Mouse (Mus musculus): Measurements from ENCODE around the gene Spink8. TPM values are rescaled to one million over a fixed set of nuclear protein-coding genes. Genes with fewer than 3 reads are reported as not detected.

Gene Spink8
- polyA plus RNA-seq, 1 experiment: 35.6 TPM

GRCm38 (mm10) chr9:109833088-109833412, 21.0 kb downstream of the Spink8 start:
- 3% methylated on average over 6 of the region's 6 CpGs for WGBS
- no peak for DNase-seq
- TF ChIP-seq POLR2A (IDR thresholded peaks at IDR 0.05; ENCODE audit: low read depth, low read length) (no peak), CTCF (conservative IDR thresholded peaks at IDR 0.05; ENCODE audit: insufficient read depth, insufficient read length, low read depth, low read length) (no peak)
- no peaks in the 10 kb centered on the region for H3K27me3 ChIP-seq (replicated peaks; ENCODE audit: control insufficient read depth, insufficient read depth, low read length)
- H3K4me1 ChIP-seq (ENCODE audit: control insufficient read depth, insufficient read depth, low read length): 0 out of 2 replicates have a peak, but pooled peaks cover 4% of the 10 kb centered on the region
- no peak overlapping the region for H3K27ac ChIP-seq (ENCODE audit: insufficient read depth, low read depth, low read length)
- peak overlapping the region; percentile 78 for H3K4me3 ChIP-seq (ENCODE audit: insufficient read depth, low read depth, low read length)
- H3K36me3 ChIP-seq (ENCODE audit: control insufficient read depth, insufficient read depth, low read length): no peaks in the 10 kb centered on the region

GRCm38 (mm10) chr9:109849312-109849758, 37.3 kb downstream of the Spink8 start, which contains the start of gene Camp:
Gene Camp, minus strand, starts transcription at chr9:109849617.
- Histone ChIP-seq H3K4me3 (ENCODE audit: insufficient read depth, low read depth, low read length) (no peak within 1 kb of the TSS), H3K36me3 (ENCODE audit: control insufficient read depth, insufficient read depth, low read length) (no peaks in the 10 kb centered on the region), H3K27me3 (replicated peaks; ENCODE audit: control insufficient read depth, insufficient read depth, low read length) (no peaks in the 10 kb centered on the region), H3K27ac (ENCODE audit: insufficient read depth, low read depth, low read length) (no peak within 1 kb of the TSS), H3K4me1 (ENCODE audit: control insufficient read depth, insufficient read depth, low read length) (no peaks in the 10 kb centered on the region)
- DNase-seq: peak; percentile 43
- TF ChIP-seq CTCF (conservative IDR thresholded peaks at IDR 0.05; ENCODE audit: insufficient read depth, insufficient read length, low read depth, low read length): no peak
- no peak for TF ChIP-seq POLR2A (IDR thresholded peaks at IDR 0.05; ENCODE audit: low read depth, low read length)
- WGBS: 49% methylated on average over 6 of the region's 6 CpGs

- Histone ChIP-seq H3K27me3 (replicated peaks; ENCODE audit: control insufficient read depth, insufficient read depth, low read length) (no peaks in the 10 kb centered on the region), H3K27ac (ENCODE audit: insufficient read depth, low read depth, low read length) (no peak overlapping the region), H3K36me3 (ENCODE audit: control insufficient read depth, insufficient read depth, low read length) (no peaks in the 10 kb centered on the region), H3K4me3 (ENCODE audit: insufficient read depth, low read depth, low read length) (no peak overlapping the region), H3K4me1 (ENCODE audit: control insufficient read depth, insufficient read depth, low read length) (no peaks in the 10 kb centered on the region)
- 86% methylated on average over 5 of the region's 5 CpGs for WGBS
- TF ChIP-seq POLR2A (IDR thresholded peaks at IDR 0.05; ENCODE audit: low read depth, low read length) (no peak), CTCF (conservative IDR thresholded peaks at IDR 0.05; ENCODE audit: insufficient read depth, insufficient read length, low read depth, low read length) (no peak)
- DNase-seq: no peak
These were observed 38.0 kb downstream of the Spink8 start for GRCm38 (mm10) chr9:109850099-109850498.

GRCm38 (mm10) chr9:109854341-109854740, 42.3 kb downstream of the Spink8 start:
- Histone ChIP-seq H3K27ac (ENCODE audit: insufficient read depth, low read depth, low read length) (no peak overlapping the region), H3K36me3 (ENCODE audit: control insufficient read depth, insufficient read depth, low read length) (no peaks in the 10 kb centered on the region), H3K4me1 (ENCODE audit: control insufficient read depth, insufficient read depth, low read length) (no peaks in the 10 kb centered on the region), H3K4me3 (ENCODE audit: insufficient read depth, low read depth, low read length) (no peak overlapping the region), H3K27me3 (replicated peaks; ENCODE audit: control insufficient read depth, insufficient read depth, low read length) (no peaks in the 10 kb centered on the region)
- WGBS: 89% methylated on average over 2 of the region's 2 CpGs
- no peak for DNase-seq
- TF ChIP-seq CTCF (conservative IDR thresholded peaks at IDR 0.05; ENCODE audit: insufficient read depth, insufficient read length, low read depth, low read length): no peak
- TF ChIP-seq POLR2A (IDR thresholded peaks at IDR 0.05; ENCODE audit: low read depth, low read length): no peak

GRCm38 (mm10) chr9:109855947-109856346, 43.9 kb downstream of the Spink8 start:
- H3K4me3 ChIP-seq (ENCODE audit: insufficient read depth, low read depth, low read length): no peak overlapping the region
- 85% methylated on average over 6 of the region's 6 CpGs for WGBS
- H3K27me3 ChIP-seq (replicated peaks; ENCODE audit: control insufficient read depth, insufficient read depth, low read length): no peaks in the 10 kb centered on the region
- no peaks in the 10 kb centered on the region for H3K4me1 ChIP-seq (ENCODE audit: control insufficient read depth, insufficient read depth, low read length)
- TF ChIP-seq CTCF (conservative IDR thresholded peaks at IDR 0.05; ENCODE audit: insufficient read depth, insufficient read length, low read depth, low read length) (no peak), POLR2A (IDR thresholded peaks at IDR 0.05; ENCODE audit: low read depth, low read length) (no peak)
- H3K36me3 ChIP-seq (ENCODE audit: control insufficient read depth, insufficient read depth, low read length): no peaks in the 10 kb centered on the region
- H3K27ac ChIP-seq (ENCODE audit: insufficient read depth, low read depth, low read length): no peak overlapping the region
- DNase-seq: no peak

GRCm38 (mm10) chr9:109862397-109863044, 50.4 kb downstream of the Spink8 start:
- 11% methylated on average over 20 of the region's 20 CpGs for WGBS
- TF ChIP-seq CTCF (conservative IDR thresholded peaks at IDR 0.05; ENCODE audit: insufficient read depth, insufficient read length, low read depth, low read length): peak; percentile 85
- no peak for TF ChIP-seq POLR2A (IDR thresholded peaks at IDR 0.05; ENCODE audit: low read depth, low read length)
- no peak overlapping the region for H3K4me3 ChIP-seq (ENCODE audit: insufficient read depth, low read depth, low read length)

GRCm38 (mm10) chr9:109863085-109863484, 51.0 kb downstream of the Spink8 start:
- H3K4me1 ChIP-seq (ENCODE audit: control insufficient read depth, insufficient read depth, low read length): no peaks in the 10 kb centered on the region
- no peak overlapping the region for H3K27ac ChIP-seq (ENCODE audit: insufficient read depth, low read depth, low read length)
- no peaks in the 10 kb centered on the region for H3K36me3 ChIP-seq (ENCODE audit: control insufficient read depth, insufficient read depth, low read length)
- WGBS: 58% methylated on average over 3 of the region's 3 CpGs
- no peak for DNase-seq
- no peak overlapping the region for H3K4me3 ChIP-seq (ENCODE audit: insufficient read depth, low read depth, low read length)
- H3K27me3 ChIP-seq (replicated peaks; ENCODE audit: control insufficient read depth, insufficient read depth, low read length): no peaks in the 10 kb centered on the region
- TF ChIP-seq CTCF (conservative IDR thresholded peaks at IDR 0.05; ENCODE audit: insufficient read depth, insufficient read length, low read depth, low read length) (no peak), POLR2A (IDR thresholded peaks at IDR 0.05; ENCODE audit: low read depth, low read length) (no peak)

More at GRCm38 (mm10) chr9:109862397-109863044, 50.4 kb downstream of the Spink8 start:
- no peak overlapping the region for H3K27ac ChIP-seq (ENCODE audit: insufficient read depth, low read depth, low read length)
- H3K36me3 ChIP-seq (ENCODE audit: control insufficient read depth, insufficient read depth, low read length): no peaks in the 10 kb centered on the region
- peak; percentile 71 for DNase-seq
- H3K27me3 ChIP-seq (replicated peaks; ENCODE audit: control insufficient read depth, insufficient read depth, low read length): no peaks in the 10 kb centered on the region
- no peaks in the 10 kb centered on the region for H3K4me1 ChIP-seq (ENCODE audit: control insufficient read depth, insufficient read depth, low read length)

All from kidney, adult 2 months (tissue).